Mouse (Mus musculus) forebrain, embryonic 11.5 days (tissue): ENCODE results near the gene Gm28539. TPM values are rescaled to one million over a fixed set of nuclear protein-coding genes. Genes with fewer than 3 reads are reported as not detected.

Experiments
- ATAC-seq: fragments of 200-750 bp; cut with Nextera tagmentation; replicated peaks from 2 replicates; pipeline ENCODE4 v1.8.0; 2017; ENCODE audit warnings: moderate TSS enrichment; ENCODE audit not compliant: low FRiP score
- DNase-seq: peaks from one replicate; pipeline ENCODE4 v3.0.0-alpha.2; 2017; ENCODE audit warnings: low spot score
- H3K27ac ChIP-seq: fragments of 300-500 bp; sonication (generic); 2 replicates; pipeline ENCODE4 v1.5.1; 2014; ENCODE audit warnings: low read depth, low read length
- H3K27me3 ChIP-seq: fragments of 300-500 bp; sonication (generic); 2 replicates; pipeline ENCODE4 v1.6.1; 2014; ENCODE audit warnings: mild to moderate bottlenecking, low read length, mixed read lengths; ENCODE audit not compliant: control insufficient read depth, insufficient read depth
- H3K36me3 ChIP-seq: fragments of 300-500 bp; sonication (generic); 2 replicates; pipeline ENCODE4 v1.6.1; 2014; ENCODE audit warnings: mild to moderate bottlenecking, low read length, moderate library complexity, mixed read lengths; ENCODE audit not compliant: control insufficient read depth, insufficient read depth
- H3K4me1 ChIP-seq: fragments of 300-500 bp; sonication (generic); replicated peaks from 2 replicates; pipeline ENCODE4 v1.6.1; 2014; ENCODE audit warnings: low read length, mixed read lengths; ENCODE audit not compliant: control insufficient read depth, insufficient read depth
- H3K4me2 ChIP-seq: fragments of 300-500 bp; sonication (generic); 2 replicates; pipeline ENCODE4 v1.6.1; 2014; ENCODE audit warnings: low read depth, mild to moderate bottlenecking, low read length, moderate library complexity, mixed read lengths; ENCODE audit not compliant: severe bottlenecking
- H3K4me3 ChIP-seq: fragments of 300-500 bp; sonication (generic); 2 replicates; pipeline ENCODE4 v1.5.1; 2014; ENCODE audit warnings: low read depth, low read length
- H3K9ac ChIP-seq: fragments of 300-500 bp; sonication (generic); 2 replicates; pipeline ENCODE4 v1.6.1; 2014; ENCODE audit warnings: low read length
- H3K9me3 ChIP-seq: fragments of 300-500 bp; sonication (generic); 2 replicates; pipeline ENCODE4 v1.6.1; 2016; ENCODE audit warnings: low read length, mixed read lengths; ENCODE audit not compliant: control insufficient read depth
- WGBS: fragments of 180-500 bp; shearing (Covaris S2); extraction: QIAGEN DNeasy Blood & Tissue Kit; methylation state at CpG from one replicate; pipeline ENCODE4 v1.1.7; 2014; 5-methylcytosine and 5-hydroxymethylcytosine counted together
- polyA plus RNA-seq: library from polyadenylated mRNA; unstranded; fragments of >200 nt; fragmentation: Nextera tagmentation; extraction: Ambion mirVana; gene quantifications from 2 replicates; pipeline ENCODE4 v1.2.1, GENCODE M21; 2014

Gm28539 gene
- polyA plus RNA-seq, 1 experiment from 2014 or later: not detected

GRCm38 (mm10) chr16:18916064-18916463 is 79.7 kb downstream of the Gm28539 start:
- 95% methylated on average over 4 of the region's 4 CpGs for WGBS
- Histone ChIP-seq H3K36me3 (peaks cover 6% of the 10 kb centered on the region; the same call in 1 of the 2 replicates), H3K9ac (no peak overlapping the region), H3K9me3 (no peaks in the 10 kb centered on the region), H3K4me1 (no peaks in the 10 kb centered on the region), H3K27me3 (no peaks in the 10 kb centered on the region), H3K4me2 (no peak overlapping the region), H3K27ac (no peak overlapping the region), H3K4me3 (no peak overlapping the region)
- DNase-seq (no peak), ATAC-seq (no peak)

GRCm38 (mm10) chr16:18921771-18922170 is 85.4 kb downstream of the Gm28539 start:
- no peaks in the 10 kb centered on the region for H3K4me1 ChIP-seq
- H3K9me3 ChIP-seq: no peaks in the 10 kb centered on the region
- ATAC-seq (no peak), DNase-seq (no peak)
- H3K9ac ChIP-seq: no peak overlapping the region
- H3K4me3 ChIP-seq: no peak overlapping the region
- WGBS: 91% methylated on average over 2 of the region's 2 CpGs
- no peak overlapping the region for H3K27ac ChIP-seq
- H3K4me2 ChIP-seq: no peak overlapping the region
- H3K36me3 ChIP-seq: peaks cover 10% of the 10 kb centered on the region
- H3K27me3 ChIP-seq: no peaks in the 10 kb centered on the region

DNA sequence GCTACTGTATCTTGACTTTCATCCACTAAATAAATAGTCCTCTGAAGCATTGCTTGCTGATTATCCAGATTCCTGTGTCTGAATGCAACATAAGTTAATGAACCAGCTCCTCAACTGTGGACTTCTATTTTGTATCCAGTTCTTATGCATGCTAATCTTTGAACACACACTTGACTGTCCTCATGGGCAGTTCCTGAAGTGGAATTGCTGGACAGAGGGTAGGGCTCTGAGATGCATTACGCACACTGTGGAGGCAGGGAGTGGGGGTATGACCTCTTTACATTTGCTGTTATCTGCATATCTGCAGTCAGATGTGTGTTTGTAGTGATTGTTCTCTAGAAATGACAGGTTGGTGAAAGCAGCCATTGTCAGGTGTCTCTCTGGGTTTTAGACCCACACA is 91.6 kb downstream of the Gm28539 start:
- Histone ChIP-seq H3K9me3 (no peaks in the 10 kb centered on the region), H3K4me1 (no peaks in the 10 kb centered on the region), H3K27me3 (no peaks in the 10 kb centered on the region), H3K4me3 (no peak overlapping the region), H3K9ac (no peak overlapping the region), H3K36me3 (peaks cover 4% of the 10 kb centered on the region; the same call in 1 of the 2 replicates), H3K4me2 (no peak overlapping the region), H3K27ac (no peak overlapping the region)
- DNase-seq (no peak), ATAC-seq (no peak)
- WGBS: 100% methylated on average over 1 of the region's 1 CpGs

DNA sequence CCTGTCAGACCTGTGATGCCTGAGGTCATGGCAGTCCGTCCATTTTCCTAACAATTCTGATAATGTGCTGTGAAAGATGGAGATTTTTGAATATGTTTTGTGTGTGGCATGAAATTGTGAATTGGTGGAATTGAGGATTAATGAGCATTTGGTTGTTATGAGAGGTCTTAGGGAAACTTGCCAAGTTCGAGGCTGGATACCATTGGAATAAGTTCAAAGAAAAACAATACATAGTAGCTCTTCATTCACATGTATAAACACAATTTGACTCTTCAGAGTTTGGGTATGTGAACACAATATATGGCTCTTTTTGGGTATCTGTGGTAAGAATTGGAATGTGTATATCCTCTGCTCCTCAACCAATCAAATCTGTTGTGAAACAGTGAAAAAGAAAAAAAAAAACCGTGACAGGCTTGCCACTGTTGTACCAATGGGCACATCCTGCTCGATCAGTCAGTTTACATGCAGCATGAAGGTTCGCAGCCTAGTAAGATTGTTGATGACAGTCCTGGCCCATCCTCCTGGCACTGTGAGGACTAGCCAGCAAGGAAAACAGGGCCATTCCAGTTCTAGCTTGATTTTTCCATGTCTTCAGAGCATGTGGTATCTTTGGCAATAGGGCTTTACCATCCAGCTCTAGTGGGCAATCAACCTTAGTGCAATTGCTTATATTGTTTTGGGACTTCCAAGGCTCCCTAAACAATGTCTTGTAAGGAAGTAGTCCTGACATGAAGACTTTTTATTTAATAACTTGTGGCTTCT is 102.1 kb downstream of the Gm28539 start:
- Histone ChIP-seq H3K9ac (no peak overlapping the region), H3K36me3 (peaks cover 7% of the 10 kb centered on the region; the same call in 1 of the 2 replicates), H3K27me3 (no peaks in the 10 kb centered on the region), H3K4me3 (no peak overlapping the region), H3K9me3 (no peaks in the 10 kb centered on the region), H3K4me1 (no peaks in the 10 kb centered on the region), H3K4me2 (no peak overlapping the region), H3K27ac (no peak overlapping the region)
- DNase-seq (no peak), ATAC-seq (no peak)
- WGBS: 92% methylated on average over 5 of the region's 5 CpGs

- Histone ChIP-seq H3K9ac (no peak overlapping the region), H3K4me3 (no peak overlapping the region), H3K9me3 (no peaks in the 10 kb centered on the region), H3K27me3 (no peaks in the 10 kb centered on the region), H3K27ac (no peak overlapping the region), H3K4me1 (no peaks in the 10 kb centered on the region), H3K36me3 (peaks cover 5% of the 10 kb centered on the region; the same call in 1 of the 2 replicates), H3K4me2 (no peak overlapping the region)
- no peak for ATAC-seq
- WGBS: 96% methylated on average over 6 of the region's 6 CpGs
- no peak for DNase-seq
Measured at GRCm38 (mm10) chr16:18943906-18944305, 107.5 kb downstream of the Gm28539 start.

DNA sequence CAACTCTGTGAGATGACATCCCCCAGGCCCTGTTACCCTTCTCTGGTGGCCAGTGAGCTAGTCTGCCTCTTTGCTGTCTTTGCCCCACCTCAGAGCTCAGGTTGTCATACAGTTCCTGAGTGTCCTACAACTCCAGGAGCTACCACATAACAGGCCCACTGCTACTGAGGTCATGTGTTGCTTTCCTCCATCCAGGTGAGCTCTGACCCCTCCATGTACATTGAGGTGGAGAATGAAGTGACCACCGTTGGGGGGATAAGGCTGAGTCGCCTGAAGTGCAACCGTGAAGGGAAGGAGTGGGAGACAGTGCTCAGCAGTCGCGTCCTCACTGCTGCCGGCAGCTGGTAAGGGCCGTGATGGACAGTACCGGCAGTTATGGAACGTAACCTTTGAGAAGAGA is 112.6 kb downstream of the Gm28539 start:
- Histone ChIP-seq H3K27me3 (no peaks in the 10 kb centered on the region), H3K36me3 (peaks cover 16% of the 10 kb centered on the region), H3K4me3 (no peak overlapping the region), H3K4me1 (no peaks in the 10 kb centered on the region), H3K27ac (no peak overlapping the region), H3K9me3 (no peaks in the 10 kb centered on the region), H3K9ac (no peak overlapping the region), H3K4me2 (no peak overlapping the region)
- ATAC-seq: no peak
- no peak for DNase-seq
- WGBS: 96% methylated on average over 9 of the region's 9 CpGs

DNA sequence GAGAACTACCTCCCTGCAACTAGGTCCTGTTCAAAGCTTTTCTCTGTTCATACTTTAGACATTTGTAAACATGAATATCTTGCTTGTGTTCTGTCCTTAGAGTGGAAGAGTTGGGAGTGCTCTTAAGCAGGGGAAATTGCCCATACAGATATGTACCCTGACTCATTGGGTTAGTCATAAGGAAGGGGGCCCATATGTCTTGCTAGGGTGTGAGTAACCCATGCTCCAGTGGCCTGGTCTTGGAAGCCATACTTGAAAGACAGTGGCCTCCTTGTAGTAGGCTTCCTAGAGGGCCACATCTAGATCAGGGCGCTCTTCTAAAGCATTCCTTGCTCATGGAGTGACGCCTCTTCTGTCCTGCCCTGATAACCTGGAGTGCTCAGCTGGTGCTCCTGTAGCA is 114.0 kb downstream of the Gm28539 start:
- ATAC-seq: no peak

GRCm38 (mm10) chr16:18952813-18953212 is 116.4 kb downstream of the Gm28539 start:
- no peak overlapping the region for H3K4me3 ChIP-seq
- no peak overlapping the region for H3K9ac ChIP-seq
- ATAC-seq (no peak), DNase-seq (no peak)
- no peaks in the 10 kb centered on the region for H3K4me1 ChIP-seq
- no peaks in the 10 kb centered on the region for H3K27me3 ChIP-seq
- H3K36me3 ChIP-seq: peaks cover 30% of the 10 kb centered on the region
- H3K27ac ChIP-seq: no peak overlapping the region
- H3K9me3 ChIP-seq: no peaks in the 10 kb centered on the region
- H3K4me2 ChIP-seq: no peak overlapping the region

More for the DNA sequence above, 114.0 kb downstream of the Gm28539 start:
- no peak for DNase-seq
- no peaks in the 10 kb centered on the region for H3K27me3 ChIP-seq
- WGBS: 85% methylated on average over 2 of the region's 2 CpGs
- no peaks in the 10 kb centered on the region for H3K9me3 ChIP-seq
- H3K9ac ChIP-seq: no peak overlapping the region
- H3K4me3 ChIP-seq: no peak overlapping the region
- no peak overlapping the region for H3K27ac ChIP-seq
- peaks cover 23% of the 10 kb centered on the region for H3K36me3 ChIP-seq
- no peak overlapping the region for H3K4me2 ChIP-seq
- H3K4me1 ChIP-seq: no peaks in the 10 kb centered on the region

- no peak for ATAC-seq
- Histone ChIP-seq H3K27me3 (no peaks in the 10 kb centered on the region), H3K4me3 (no peak overlapping the region), H3K9me3 (peaks cover 3% of the 10 kb centered on the region; the same call in 1 of the 2 replicates), H3K9ac (no peak overlapping the region), H3K4me2 (no peak overlapping the region), H3K4me1 (no peaks in the 10 kb centered on the region), H3K27ac (no peak overlapping the region), H3K36me3 (peaks cover 25% of the 10 kb centered on the region)
- WGBS: 89% methylated on average over 3 of the region's 3 CpGs
- no peak for DNase-seq
Measured at GRCm38 (mm10) chr16:18955070-18955469, 118.7 kb downstream of the Gm28539 start.
